Mouse (Mus musculus) gastrocnemius, postnatal 4 days (tissue): ENCODE results near the gene Gm38431. TPM values are rescaled to one million over a fixed set of nuclear protein-coding genes. Genes with fewer than 3 reads are reported as not detected.

Source experiments
- DNase-seq, 2 experiments: peaks; one replicate each; pipeline ENCODE4 v3.0.0; 2021 to 2022; ENCODE audit warnings: low spot score in 2 of 2, mixed read lengths in 2 of 2
- long read RNA-seq, 2 experiments: library from polyadenylated mRNA; stranded (forward); transcript quantifications; one replicate each; pipeline ENCODE4 v2.0.0; 2021
- total RNA-seq, 2 experiments: library from RNA; stranded (reverse); gene quantifications; 2 replicates each; pipeline ENCODE4 v1.2.3; 2021

Gene Gm38431
- 1 to 10 TPM; 1.3 to 1.7 TPM for total RNA-seq
- long read RNA-seq, experiment 1, partial matches to known transcripts, result 1 of 1 reads
- long read RNA-seq, experiment 1, other reads (novel, unspliced or antisense), result 0 of 1 reads
- long read RNA-seq, experiment 2, partial matches to known transcripts, result 3 of 5 reads
- long read RNA-seq, experiment 2, other reads (novel, unspliced or antisense), result 2 of 5 reads

GRCm38 (mm10) chr9:21091707-21092320 is at the start of gene Gm38431, which contains the start of gene Raver1:
Gm38431 (minus strand) TSS chr9:21091997.
Raver1 (minus strand) TSS chr9:21092008.
- peak; percentile 92 to 97 for DNase-seq

- DNase-seq, result no peak
Measured at GRCm38 (mm10) chr9:21138386-21138785, 46.6 kb upstream of the Gm38431 start.

DNA sequence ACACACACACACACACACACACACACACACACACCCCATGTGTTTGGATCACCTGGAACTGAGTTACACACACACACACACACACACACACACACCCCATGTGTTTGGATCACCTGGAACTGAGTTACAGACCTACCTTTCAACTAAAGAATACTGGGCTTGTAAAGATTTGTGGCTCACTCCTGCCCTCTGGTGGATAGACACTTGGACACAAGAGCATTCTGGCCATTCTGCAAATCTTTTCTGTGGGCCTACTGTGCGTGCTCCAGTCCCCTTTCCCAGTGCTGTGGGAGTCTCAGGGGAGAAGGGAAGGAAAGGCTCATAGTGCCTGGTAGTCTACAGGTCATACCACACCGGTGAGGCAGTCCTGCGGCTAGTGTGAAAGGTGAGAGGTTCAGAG is 45.4 kb upstream of the Gm38431 start:
- no peak for DNase-seq

DNA sequence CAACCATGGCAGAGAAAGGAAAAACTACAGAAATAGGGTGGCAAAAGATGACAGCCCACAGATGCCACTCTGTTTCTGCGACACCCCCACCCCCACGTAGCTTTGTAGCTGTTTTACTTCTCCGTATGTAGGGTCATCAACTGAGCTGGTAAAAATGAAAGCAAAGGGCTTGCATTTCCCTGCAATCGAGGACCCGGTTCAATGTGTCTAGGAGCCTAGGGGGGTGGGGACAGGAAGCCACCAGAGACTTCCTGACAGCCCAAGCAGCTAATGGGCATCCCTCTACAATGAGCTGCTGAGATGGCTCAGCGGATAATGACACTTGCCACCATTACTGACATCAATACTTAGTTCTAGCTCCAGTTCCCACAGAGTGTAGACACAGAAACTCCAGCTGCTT is 44.6 kb upstream of the Gm38431 start:
- no peak for DNase-seq

DNA sequence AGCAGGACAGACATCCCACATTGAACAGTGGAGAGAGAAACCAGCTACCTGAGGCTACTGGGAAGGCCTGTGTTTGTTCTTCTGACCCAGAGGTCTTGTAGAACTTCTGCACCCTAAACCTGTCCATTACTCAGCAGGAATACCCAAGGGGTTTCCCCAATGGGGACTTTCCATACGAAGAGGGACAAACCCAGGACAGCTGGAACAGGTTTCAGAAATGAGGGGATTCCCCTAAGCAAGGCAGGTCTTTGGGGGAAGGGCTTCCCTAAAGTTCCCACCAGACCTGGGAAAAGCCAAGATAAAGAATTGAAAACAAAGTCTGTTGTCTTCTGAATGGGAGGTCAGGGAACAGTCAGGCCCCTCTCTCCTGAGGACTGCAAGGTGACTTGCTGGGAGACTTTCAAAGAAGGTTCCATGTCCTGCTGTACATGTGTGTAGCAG is 44.2 kb upstream of the Gm38431 start:
- no peak for DNase-seq

GRCm38 (mm10) chr9:21135329-21135890 is 43.6 kb upstream of the Gm38431 start:
- DNase-seq, result no peak

- DNase-seq, result no peak
Measured at GRCm38 (mm10) chr9:21134595-21135328, 43.0 kb upstream of the Gm38431 start.

DNA sequence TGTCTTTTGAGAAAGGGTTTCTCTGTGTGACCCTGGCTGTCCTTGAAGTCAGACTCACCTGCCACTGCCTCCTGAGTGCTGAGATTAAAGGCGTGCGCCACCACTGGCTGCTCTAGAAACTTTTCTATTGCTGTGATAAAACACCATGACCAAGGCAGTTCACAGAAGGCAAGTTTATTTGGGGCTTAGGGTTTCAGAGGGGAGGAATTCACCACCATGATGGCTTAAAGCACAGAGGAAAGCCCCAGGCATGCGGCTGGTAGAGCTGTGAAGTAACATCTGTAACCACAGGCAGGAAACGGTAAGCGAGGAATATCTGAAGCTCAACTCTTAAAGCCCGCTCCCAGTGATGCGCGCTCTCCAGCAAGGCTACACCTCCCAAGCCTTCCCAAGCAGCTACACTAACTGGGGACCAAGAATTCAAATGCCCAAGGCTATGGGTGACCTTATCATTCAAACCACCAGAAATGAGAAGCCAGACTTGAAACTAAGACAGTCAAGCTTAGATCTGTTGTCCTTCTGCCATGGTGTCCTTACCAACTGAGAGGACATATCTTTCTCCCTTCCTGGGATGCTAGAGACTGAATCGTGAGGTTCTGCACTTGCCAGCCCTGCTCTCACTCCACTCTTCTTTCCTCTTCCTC is 41.4 kb upstream of the Gm38431 start:
- no peak for DNase-seq

GRCm38 (mm10) chr9:21132102-21132775 is 40.4 kb upstream of the Gm38431 start:
- DNase-seq, result no peak

GRCm38 (mm10) chr9:21131059-21131956 is 39.5 kb upstream of the Gm38431 start, which contains the start of gene Tyk2:
Tyk2 (minus strand) TSS chr9:21131243.
- DNase-seq, result peak; percentile 71 to 88

- DNase-seq, result no peak
Measured at GRCm38 (mm10) chr9:21126259-21126627, 34.4 kb upstream of the Gm38431 start.

- no peak for DNase-seq
Measured at GRCm38 (mm10) chr9:21125502-21126258, 33.9 kb upstream of the Gm38431 start.

DNA sequence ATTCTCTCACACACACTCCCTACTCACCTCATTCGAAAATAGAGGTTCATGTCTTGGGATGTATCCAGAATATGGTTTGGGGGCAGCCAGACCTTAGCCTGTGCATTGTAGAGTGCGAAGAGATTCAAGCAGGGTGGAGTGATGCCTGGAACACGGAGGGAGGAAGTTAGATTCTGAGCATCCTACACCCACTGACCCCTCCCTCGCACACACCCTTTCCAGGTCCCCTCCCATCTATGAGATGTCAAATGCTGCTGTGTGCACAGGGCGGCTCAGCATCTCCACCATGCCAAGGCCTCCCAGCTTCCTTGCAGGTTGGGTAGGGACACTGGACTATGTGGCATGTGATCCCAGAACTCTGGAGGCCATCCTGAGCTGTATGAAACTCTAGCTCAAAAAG is 33.0 kb upstream of the Gm38431 start:
- no peak for DNase-seq

GRCm38 (mm10) chr9:21121483-21121882 is 29.7 kb upstream of the Gm38431 start:
- no peak for DNase-seq

- no peak for DNase-seq
Measured at GRCm38 (mm10) chr9:21117073-21117472, 25.3 kb upstream of the Gm38431 start.

DNA sequence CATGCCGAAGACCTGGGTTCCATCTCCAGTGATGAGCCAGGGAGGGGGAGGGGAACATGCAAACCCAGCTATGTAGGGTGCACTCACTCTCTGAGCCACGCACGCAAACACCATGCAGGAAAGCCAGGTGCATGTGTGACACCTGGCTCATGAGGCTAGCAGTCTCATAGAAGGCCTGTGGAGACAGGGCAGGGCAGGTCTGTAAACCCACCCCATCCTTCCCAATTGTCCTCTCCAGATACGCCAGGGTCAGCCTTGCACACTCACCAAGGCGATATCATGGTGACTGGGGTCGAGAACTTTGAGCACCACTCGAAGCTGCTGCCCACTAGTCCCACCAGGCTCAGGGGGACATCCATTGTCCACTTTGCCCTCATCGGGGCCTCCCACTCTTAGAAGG is 23.3 kb upstream of the Gm38431 start:
- no peak for DNase-seq

DNA sequence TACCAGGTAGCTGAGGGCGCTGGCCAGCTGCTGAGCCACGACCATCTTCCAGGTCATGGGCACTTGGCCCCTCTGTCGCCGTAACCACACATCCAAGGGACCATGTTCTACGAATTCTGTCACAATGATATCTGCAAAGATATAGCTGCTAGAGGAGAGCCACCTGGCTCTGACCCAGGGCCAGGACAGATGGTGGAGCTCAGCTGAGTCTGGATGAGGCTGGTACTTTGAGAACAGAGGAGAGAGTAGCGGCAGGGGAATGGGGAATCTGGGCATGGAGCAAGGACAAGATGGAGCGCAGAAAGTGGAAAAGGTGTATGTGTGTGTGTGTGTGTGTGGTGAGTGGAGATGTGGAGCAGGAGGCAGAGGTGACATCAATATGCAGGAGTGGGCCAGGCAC is 22.4 kb upstream of the Gm38431 start:
- DNase-seq, result no peak

DNA sequence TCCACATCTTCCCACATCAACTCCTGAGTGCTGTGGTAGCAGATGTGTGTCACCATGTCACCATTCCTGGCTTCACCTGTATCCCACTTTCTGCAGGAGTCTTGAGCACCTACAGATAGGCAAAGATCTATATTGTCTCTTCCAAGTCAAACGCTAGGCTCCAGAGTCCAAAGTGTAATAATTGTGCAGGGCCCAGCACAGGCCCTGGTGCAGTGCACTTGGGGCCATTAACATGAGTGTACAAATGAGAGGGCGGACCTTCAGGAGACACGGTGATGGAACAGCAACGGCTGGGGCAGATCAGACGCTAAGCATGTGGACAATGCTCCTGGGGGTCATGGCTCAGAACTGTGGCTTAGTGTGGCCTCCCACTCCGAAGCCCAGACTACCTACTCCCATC is 22.0 kb upstream of the Gm38431 start:
- DNase-seq, result no peak

DNA sequence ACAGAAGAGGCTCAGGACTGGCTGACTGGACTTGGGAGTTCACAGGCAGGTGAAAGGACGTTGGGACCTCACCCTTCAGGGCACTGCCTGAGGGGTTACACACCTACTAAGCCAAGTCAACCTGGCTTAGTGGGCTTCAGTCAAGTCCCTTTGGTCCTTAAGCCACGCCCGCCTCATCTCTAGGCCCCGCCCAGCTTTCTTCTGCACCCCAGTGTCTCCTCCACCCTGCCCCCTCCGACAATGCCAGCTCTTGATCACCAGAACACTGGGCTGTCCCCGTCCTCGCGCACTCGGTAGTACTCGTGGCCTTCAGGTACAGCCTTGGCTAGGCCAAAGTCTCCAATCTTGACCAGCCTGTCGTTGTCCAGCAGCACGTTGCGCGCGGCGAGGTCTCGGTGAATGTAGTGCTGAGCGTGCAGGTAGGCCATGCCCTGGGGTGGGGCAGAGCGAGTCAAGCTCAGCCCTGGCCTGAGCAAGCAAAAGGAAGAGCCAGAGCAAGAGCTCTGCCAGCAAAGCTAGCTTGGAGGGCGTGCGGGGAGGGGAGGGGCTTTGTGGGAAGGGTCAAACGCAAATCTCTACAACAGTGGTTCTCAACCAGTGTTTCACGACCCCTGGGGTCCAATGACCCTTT is 15.9 kb upstream of the Gm38431 start:
- DNase-seq, result no peak
